Mouse (Mus musculus): ENCODE data around the gene Igsf8. TPM values are rescaled to one million over a fixed set of nuclear protein-coding genes. Genes with fewer than 3 reads are reported as not detected.

The Igsf8 gene
- polyA plus RNA-seq, 1 experiment, result 119 TPM

GRCm38 (mm10) chr1:172364684-172365083 is 103.2 kb downstream of the Igsf8 start:
- DNase-seq (ENCODE audit: low read depth in 1 of 2, low spot score in 2 of 2), result no peak
- no peak overlapping the region for H3K27ac ChIP-seq (ENCODE audit: insufficient read depth, low read length)
- no peaks in the 10 kb centered on the region; the same call in 1 of the 2 replicates for H3K27me3 ChIP-seq (ENCODE audit: control insufficient read depth, insufficient read depth, low read length)
- H3K4me1 ChIP-seq (ENCODE audit: control insufficient read depth, insufficient read depth, insufficient read length), result peaks cover 2% of the 10 kb centered on the region; the same call in 1 of the 2 replicates
- H3K36me3 ChIP-seq (ENCODE audit: control insufficient read depth, insufficient read depth, low read length), result no peaks in the 10 kb centered on the region
- no peak overlapping the region for H3K4me3 ChIP-seq (ENCODE audit: extremely low read depth, insufficient read depth, insufficient read length)
- TF ChIP-seq POLR2A (IDR thresholded peaks at IDR 0.05; ENCODE audit: low read depth, low read length), result no peak
- TF ChIP-seq CTCF (IDR thresholded peaks at IDR 0.05; ENCODE audit: extremely low read depth, insufficient read depth, insufficient read length, insufficient replicate concordance), result peak; percentile 36; the same call in 1 of the 2 replicates
- 16% methylated on average over 6 of the region's 6 CpGs for WGBS

GRCm38 (mm10) chr1:172368768-172369418 is 107.5 kb downstream of the Igsf8 start:
- peak; percentile 53 to 72 for DNase-seq (ENCODE audit: low read depth in 1 of 2, low spot score in 2 of 2)
- TF ChIP-seq POLR2A (IDR thresholded peaks at IDR 0.05; ENCODE audit: low read depth, low read length), result no peak
- TF ChIP-seq CTCF (IDR thresholded peaks at IDR 0.05; ENCODE audit: extremely low read depth, insufficient read depth, insufficient read length, insufficient replicate concordance), result peak; percentile 58; the same call in 1 of the 2 replicates
- no peak overlapping the region for H3K4me3 ChIP-seq (ENCODE audit: extremely low read depth, insufficient read depth, insufficient read length)
- 29% methylated on average over 23 of the region's 23 CpGs for WGBS
- no peaks in the 10 kb centered on the region for H3K36me3 ChIP-seq (ENCODE audit: control insufficient read depth, insufficient read depth, low read length)
- no peaks in the 10 kb centered on the region for H3K27me3 ChIP-seq (ENCODE audit: control insufficient read depth, insufficient read depth, low read length)
- H3K27ac ChIP-seq (ENCODE audit: insufficient read depth, low read length), result no peak overlapping the region
- peaks cover 2% of the 10 kb centered on the region; the same call in 1 of the 2 replicates for H3K4me1 ChIP-seq (ENCODE audit: control insufficient read depth, insufficient read depth, insufficient read length)

Other genes with a start within 250 kb of the Igsf8 start
- 3.7 and 4.3 TPM in 2 replicates for gene Vangl2, start 233.2 kb upstream of the Igsf8 start, polyA plus RNA-seq (2012; rRNA removed)
- gene Nhlh1, start 204.1 kb upstream of the Igsf8 start, polyA plus RNA-seq (2012; rRNA removed), result not detected in 2 replicates
- gene Copa, start 179.1 kb upstream of the Igsf8 start, polyA plus RNA-seq (2012; rRNA removed), result 26.9 and 31.7 TPM in 2 replicates
- 64.0 and 64.4 TPM in 2 replicates for gene Ncstn, start 178.8 kb upstream of the Igsf8 start, polyA plus RNA-seq (2012; rRNA removed)
- gene Pex19, start 134.9 kb upstream of the Igsf8 start, polyA plus RNA-seq (2012; rRNA removed), result 26.4 and 28.0 TPM in 2 replicates
- 38.5 and 46.1 TPM in 2 replicates for gene Dcaf8, start 113.6 kb upstream of the Igsf8 start, polyA plus RNA-seq (2012; rRNA removed)
- gene Pea15a, start 54.8 kb upstream of the Igsf8 start, polyA plus RNA-seq (2012; rRNA removed), result 32.4 and 33.5 TPM in 2 replicates
- 0.35 and 0.40 TPM in 2 replicates for gene Casq1, start 41.8 kb upstream of the Igsf8 start, polyA plus RNA-seq (2012; rRNA removed)
- 0.04 TPM in 1 of 2 replicates, not detected in the other for gene Atp1a4, start 3.2 kb upstream of the Igsf8 start, polyA plus RNA-seq (2012; rRNA removed)
- gene Atp1a2, start 36.4 kb downstream of the Igsf8 start, polyA plus RNA-seq (2012; rRNA removed), result 3.1 and 3.9 TPM in 2 replicates
- 2.1 and 3.9 TPM in 2 replicates for gene Kcnj9, start 67.7 kb downstream of the Igsf8 start, polyA plus RNA-seq (2012; rRNA removed)
- 6.7 and 7.3 TPM in 2 replicates for gene Kcnj10, start 79.6 kb downstream of the Igsf8 start, polyA plus RNA-seq (2012; rRNA removed)
- 8.8 and 11.5 TPM in 2 replicates for gene Pigm, start 114.9 kb downstream of the Igsf8 start, polyA plus RNA-seq (2012; rRNA removed)
- 4.3 and 5.5 TPM in 2 replicates for gene Slamf9, start 213.7 kb downstream of the Igsf8 start, polyA plus RNA-seq (2012; rRNA removed)
- 8.6 and 9.0 TPM in 2 replicates for gene Igsf9, start 220.1 kb downstream of the Igsf8 start, polyA plus RNA-seq (2012; rRNA removed)
- gene Tagln2, start 238.4 kb downstream of the Igsf8 start, polyA plus RNA-seq (2012; rRNA removed), result 186 and 208 TPM in 2 replicates